Mouse (Mus musculus) megakaryocyte, adult 5-6 weeks (primary cell): ENCODE measurements at regions not wholly inside any gene's neighbourhood (a gene's known extent, or its start where the extent isn't known, plus 50 kb on each side); places are given as distances from the start of the nearest gene placed in this dataset.

Experiments used
- ATAC-seq: 2 replicates; pipeline ENCODE4 v1.8.0; 2016; ENCODE audit warnings: mild to moderate bottlenecking, inconsistent platforms; ENCODE audit not compliant: poor library complexity, severe bottlenecking

DNA sequence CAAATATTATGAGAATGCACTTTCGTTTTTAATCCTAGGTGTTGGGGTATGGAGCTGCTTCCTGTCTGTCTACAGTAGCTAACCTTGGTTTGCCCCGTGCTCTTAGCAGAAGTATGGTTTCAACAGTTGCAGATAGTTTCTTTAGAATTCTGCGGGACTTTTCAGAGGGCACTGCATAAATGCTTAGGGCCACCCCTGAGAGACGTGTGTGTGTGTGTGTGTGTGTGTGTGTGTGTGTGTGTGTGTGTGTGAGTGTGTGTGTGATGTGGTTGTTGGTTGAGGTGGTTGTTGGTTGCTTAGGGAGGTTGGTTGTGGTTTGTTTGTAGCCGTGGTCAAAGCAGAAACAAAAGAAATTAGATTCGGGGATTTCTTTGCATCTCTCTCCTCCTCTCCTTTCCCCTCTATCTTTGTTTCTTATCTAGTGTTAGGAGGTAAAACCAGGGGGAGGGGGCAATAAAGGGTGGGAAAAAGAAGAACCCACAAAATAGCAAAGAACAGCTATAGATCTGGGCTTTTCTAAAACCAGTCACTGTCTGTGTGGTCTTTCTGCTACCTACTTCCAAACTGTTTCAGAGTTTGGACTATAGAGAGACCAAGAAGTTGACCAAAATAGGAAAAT is 118.7 kb upstream of the Lemd2 start:
- ATAC-seq = no peak

DNA sequence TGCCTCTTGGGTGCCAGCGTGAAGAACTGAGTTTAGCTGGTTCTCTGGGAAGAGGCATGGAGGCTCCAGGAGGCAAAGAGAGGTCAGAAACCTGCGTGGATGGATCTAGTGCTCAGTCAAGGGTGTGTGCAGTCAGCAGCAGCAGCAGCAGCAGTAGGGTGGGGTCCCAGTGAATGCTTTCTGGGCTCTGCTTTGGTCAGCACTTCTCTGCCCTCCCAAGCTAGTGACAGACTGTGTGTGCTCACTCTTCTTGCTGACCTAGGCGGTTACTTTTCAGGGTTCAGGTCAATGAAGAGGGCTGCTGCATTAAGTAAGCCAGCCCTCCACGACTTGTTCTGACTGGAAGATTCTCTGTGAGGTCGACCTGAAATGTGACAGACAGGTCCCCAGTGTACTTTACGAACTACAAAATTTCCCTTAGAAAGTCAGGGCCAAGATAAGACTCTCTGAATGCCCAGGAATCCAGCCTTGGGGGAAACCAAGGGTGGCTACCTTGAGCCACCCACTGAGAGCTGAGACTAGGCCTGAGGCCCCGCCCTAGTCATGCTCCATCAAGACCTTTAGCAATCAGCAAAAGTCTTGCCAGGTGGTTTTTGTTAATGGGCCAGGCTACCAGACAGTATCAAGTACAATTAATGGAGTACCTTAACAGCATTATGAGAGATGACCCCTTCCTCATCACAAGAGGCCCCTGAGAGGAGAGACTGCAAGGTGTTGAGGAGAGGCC is 114.9 kb upstream of the Lemd2 start:
- ATAC-seq = no peak

DNA sequence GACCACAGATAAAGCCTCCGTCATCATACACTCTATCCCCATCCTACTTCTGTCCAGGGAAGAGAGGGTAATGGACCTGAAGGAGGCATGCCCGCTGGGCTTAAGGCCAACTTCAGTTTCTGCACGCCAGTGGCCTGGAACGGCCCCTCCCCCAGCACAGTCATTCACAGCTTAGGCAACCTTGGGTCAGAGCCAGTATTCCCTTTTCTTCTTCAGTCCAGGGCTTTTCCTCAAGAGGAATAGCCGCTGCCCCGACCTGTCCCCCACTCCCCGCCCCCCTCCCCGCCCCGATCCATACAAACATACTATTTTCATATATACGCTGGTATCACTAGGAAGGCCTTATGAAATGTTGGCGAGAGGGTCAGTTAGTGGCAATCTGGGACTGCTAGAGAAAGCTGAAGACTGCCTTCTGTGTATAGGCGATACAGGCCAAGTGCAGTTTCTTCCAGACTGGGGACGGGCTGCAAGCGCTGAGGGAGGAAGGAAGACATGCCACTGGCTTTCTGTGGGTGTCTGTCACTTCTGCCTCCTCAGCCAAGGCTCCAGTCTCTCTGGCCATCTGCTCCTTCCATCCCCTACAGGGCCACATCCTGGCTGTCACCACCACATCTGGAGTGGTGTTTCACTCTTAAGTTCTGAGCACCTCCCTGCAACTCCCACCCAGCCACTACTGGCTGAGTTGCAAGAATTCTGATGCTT is 113.5 kb upstream of the Lemd2 start:
- ATAC-seq = no peak

DNA sequence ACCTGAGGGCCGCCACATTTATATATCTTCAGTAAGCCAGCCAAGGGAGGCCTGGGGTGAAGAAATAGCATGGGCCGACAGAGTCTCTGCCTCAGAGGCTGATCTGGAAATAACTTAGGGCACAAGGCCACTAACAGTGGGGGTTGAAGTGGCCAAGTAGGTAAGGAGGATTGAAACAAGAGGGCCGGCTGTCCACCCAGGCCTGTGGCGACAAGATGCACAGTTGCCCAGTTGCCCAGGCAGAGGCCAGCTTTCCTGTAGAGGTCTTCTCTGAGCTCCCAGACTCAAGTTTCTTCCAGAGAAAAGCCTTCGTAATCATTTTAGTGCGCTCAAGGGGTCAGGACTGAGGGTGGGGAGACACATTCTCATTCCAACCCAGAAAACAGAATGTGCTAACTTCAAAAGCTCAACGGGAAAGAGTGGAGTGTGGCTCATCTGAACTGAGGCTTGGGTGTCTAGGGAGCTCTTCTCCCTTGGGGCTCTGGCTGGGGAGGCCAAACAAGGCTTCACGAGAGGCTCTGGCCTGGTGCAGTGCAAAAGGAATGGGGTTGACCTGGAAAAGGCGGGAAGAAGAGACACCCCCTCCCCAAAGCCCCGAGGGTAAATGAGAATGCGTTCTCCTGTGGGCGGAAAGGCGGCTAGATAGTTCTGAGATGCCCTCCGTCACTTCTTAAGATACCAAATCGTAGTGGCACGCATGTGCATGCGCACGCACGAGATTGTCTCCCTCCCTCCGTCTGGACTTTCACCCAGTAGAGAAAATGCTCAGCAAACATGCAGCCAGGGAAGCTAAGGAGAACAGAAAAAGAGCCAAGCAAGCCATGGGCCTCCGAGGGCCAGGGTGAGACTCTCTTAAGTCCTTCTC is 112.7 kb upstream of the Lemd2 start:
- no peak for ATAC-seq

DNA sequence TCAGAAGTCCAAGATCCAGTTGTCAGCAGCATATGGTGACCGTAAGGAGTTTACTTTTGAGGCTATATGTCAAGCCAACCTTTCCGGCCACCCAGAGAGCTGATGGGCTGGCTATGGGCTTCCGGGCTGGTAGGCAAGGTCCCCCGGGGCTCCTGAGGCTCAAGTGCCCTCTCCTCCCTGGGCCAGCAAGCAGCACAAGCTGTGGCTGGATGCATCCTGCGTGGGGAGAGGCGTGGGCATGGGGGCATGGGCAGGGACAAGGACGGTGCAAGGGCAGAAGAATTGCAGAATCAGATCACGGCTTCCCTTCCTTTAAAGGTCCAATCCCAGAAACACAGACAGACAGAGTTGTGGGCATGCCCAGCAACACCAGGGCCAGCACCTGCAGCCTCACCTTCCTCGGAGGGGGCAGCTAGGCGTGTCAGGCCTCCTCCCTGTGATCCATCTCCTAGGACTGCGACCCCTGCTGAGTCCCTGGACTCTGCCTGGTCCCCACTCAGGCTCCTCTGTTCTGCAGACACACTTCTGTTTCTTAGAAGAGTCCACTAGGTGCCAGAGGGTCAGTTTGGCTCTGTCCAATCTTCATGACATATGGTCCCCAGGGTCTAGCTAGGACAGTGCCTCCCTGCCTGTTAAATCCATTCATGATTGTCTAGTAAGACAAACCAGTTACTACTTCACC is 111.8 kb upstream of the Lemd2 start:
- no peak for ATAC-seq

DNA sequence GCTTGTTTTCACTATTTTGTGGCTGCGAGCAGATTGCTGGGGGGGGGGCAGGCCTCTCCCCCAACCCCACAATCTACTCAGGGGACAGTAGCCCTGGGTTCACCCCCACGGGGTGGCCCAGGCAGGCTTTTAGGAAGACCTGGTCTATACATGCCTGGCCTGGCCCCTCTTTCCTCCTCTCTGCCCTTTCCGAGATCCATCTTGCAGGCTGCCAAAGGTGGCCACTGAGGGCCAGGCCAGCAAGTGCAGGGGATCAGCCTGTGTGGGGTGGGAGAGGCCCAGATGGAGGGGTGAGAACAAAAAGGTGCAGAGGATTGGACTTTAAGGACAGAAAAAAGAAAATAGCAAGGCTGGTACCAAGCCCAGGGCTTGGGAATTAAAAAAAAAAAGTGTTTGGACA is 111.2 kb upstream of the Lemd2 start:
- no peak for ATAC-seq

DNA sequence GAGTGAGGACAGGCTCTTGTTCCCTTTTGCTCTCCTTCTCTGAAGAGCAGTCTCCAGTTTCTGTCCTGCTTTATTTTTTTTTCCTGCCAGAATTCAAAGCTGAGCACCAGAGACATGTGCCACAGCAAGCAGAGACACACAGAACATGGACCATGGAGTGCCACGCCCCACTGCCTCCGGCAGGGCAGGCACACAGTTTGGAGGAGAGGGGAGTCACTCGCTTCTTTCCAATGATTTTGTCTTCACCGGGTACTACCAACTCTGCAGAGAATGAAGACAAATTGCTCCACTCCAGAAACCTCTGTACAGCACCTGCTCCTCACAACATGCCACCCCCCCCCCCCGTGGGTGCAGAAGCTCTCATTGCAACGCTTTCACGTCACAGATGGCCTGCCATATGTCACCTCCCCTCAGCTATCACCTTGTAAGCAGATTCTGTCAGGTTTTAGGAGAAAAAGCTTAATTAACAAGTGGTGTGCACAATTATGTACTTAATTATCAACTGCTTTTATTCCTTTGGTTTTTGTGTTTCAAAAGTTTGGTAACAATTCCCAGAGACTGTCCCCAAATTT is 110.6 kb upstream of the Lemd2 start:
- no peak for ATAC-seq

DNA sequence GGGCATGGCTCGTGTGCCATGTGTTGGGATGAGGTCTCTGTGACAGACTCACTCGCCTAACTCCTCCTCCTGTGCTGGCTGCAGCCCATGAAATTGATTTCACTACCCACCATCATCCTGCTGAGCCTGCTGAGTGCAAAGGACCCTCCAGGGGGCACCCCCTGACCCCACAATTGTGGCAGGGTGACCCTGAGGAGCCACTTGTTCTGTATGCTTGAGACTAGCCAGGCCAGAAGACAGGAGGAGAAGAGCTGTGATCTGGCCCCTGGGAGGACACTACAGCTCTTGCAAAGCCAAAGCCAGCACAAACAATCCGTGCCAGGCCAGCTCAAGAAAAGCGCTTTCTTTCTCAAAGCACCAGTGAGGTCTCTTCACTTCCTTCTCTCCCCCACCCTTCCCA is 104.7 kb upstream of the Lemd2 start:
- ATAC-seq = no peak

DNA sequence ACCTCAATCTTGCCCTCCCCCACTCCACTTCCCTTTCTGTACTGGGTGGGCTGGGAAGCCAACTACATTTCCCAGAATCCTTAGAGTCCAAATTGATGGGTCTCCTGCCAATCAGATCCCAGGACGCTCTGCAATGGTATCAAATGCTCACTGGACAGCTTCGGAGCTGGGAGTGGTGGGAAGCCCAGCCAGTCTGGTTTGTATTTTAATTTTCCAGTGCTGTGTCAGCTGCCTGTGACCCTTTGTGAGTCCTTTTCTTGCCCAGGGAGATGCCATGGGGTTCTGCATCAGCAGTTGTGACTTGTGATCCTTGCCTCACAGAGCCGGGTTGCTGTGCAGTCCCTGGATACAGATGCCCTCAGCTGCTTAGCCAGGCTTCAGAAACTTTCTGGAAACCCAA is 100.6 kb upstream of the Lemd2 start:
- no peak for ATAC-seq

DNA sequence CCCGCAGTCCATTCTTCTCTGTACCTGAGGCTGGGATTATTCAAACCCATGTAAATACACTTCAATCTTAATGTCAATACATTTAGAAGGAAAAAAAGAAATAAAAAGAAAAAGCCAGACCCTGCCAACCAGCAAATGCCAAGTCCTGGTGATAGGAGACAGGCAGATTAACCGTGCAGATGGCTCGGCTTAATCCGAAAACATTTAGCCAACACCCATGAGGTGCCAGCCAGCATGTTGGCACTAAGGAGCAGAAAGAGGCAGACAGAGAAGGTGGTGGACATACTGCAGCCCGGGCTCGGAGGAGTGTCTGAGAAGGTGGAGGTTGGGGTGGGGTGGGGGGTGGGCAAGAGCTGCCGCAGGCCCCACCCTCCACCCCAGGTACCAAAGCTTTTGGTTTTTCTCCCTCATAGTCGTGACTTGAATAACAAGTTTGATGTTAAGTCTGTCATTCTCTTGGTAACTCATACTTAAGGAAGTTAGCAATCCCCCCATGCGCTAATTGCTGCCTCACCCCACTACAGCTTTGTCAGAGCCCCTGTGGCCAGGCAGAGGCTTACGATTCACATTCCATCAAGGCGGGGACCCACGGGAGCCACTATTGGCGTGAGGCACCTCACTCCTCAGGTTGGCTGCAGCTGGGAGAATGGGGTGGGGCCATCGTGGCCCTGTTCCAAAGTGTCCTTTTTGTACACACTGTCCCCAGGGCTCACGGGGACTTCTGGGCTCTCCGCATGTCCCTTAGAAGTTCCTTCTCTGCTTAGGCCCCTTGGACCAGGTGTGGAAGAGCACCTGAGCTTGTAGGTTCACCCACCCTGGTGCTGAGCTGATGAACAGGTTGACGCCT is 99.6 kb upstream of the Lemd2 start:
- no peak for ATAC-seq

DNA sequence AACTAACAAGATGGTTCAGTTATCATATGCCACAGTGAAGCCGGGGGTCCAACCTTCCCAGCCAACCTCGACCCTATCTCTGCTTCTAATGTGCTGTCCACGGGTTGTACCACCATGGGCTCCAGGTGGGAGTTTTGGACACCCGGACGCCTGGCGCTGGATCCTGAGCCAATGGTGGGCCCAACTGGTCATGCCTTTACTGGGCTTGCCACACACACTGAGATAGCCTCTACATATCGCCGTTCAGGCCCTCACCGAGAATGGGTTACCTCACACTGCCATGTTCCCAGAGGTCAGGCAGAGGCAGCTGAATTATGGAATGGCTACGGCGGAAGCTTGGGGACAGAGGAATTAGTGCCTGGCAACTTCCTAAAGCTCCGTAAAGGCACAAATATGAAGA is 98.8 kb upstream of the Lemd2 start:
- no peak for ATAC-seq

DNA sequence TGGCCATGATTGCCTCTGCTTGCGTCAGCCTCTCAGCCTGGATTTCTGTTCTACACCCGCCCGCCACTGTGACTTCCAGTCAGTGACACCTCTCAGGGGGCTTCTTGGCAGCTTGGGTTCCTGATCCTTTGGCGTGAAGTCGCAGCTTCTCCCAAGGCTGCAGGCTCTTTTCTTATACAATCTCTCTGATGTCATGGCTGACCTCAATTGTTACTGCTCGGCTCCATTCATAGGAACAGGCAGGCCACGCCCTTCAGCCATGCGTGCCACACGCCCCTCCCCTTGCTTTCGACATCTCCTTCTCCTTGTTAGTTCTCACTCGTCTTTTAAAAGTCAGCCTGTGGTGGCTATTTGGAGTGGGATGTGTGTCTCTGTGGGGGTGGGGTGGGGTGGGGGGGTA is 97.1 kb upstream of the Lemd2 start:
- peak; percentile 24; the same call in 1 of the 2 replicates for ATAC-seq

DNA sequence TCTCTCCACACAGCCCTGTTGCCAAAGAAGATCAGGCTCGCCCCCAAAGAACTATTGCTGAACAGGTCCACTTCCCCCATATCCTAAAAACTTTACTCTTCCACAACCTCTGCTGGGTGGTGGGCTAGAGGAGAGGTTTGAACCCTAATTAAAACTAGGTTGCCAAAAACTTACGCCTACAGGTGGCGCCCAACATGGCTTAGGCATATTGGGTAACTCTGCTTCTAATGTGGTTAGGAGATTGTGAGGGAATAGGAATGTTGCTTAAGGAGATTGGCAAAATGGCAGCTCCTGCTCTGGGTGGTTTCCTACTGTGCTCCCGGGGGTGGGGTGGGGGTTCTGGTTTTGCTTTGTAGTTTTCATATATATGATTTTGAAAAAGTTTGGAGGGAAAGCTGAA is 95.0 kb upstream of the Lemd2 start:
- no peak for ATAC-seq

DNA sequence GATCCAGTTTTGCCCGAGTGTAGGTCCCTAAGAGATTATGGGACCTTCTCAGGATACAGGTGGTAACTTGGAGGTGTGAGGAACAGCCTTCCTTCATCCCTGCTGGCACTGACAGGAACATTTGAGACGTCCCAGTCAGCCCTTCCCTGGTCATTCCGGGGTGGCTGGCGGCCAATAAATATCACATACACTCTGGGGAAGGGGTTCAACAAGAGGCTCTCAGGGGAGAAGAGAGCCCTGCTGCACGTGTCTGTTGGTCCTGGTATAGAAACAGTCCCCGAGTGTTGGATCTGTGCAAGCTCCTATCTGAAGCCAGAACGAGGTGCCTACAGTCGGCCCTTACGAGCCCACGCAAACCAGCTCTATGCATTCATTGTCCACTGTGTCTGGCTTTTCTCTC is 94.1 kb upstream of the Lemd2 start:
- no peak for ATAC-seq

DNA sequence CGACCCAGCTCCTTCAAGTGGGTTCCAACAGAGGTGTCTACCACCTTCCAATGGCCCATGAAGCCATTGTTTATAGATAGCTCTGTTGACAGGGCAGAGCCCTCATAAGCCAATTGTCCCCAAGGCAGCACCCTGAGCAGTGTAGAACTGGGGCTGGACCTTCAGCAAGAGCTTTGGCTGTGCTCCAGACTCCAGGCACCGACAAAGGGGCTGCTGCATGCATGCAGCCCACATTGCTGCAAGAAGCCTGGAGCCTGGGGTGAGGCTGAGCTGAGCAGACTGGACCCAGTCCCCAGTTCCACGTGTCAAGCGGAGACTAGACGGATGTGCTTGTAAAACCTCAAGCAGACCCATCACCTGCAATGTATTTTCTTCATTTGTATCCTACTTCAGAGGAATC is 91.9 kb upstream of the Lemd2 start:
- no peak for ATAC-seq

DNA sequence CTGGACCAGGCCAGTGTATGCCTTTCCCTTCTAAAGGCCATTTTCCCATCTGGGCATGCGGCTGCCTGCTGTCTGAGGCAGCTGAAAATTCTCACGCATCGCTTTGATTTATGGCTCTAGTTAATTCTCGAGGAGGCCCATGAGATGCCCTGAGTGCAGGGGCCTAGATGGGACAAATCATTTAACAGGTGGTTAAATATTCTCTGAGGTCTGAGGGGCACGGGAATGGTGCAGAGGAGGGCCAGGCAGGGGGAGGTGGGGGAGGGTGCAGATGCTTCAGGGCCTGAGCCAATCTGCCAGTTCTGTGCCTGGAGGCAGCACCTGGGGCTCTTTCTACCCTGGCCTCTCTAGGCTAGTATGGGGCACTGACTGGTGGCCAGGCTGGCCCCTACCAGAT is 89.9 kb upstream of the Lemd2 start:
- ATAC-seq = no peak

DNA sequence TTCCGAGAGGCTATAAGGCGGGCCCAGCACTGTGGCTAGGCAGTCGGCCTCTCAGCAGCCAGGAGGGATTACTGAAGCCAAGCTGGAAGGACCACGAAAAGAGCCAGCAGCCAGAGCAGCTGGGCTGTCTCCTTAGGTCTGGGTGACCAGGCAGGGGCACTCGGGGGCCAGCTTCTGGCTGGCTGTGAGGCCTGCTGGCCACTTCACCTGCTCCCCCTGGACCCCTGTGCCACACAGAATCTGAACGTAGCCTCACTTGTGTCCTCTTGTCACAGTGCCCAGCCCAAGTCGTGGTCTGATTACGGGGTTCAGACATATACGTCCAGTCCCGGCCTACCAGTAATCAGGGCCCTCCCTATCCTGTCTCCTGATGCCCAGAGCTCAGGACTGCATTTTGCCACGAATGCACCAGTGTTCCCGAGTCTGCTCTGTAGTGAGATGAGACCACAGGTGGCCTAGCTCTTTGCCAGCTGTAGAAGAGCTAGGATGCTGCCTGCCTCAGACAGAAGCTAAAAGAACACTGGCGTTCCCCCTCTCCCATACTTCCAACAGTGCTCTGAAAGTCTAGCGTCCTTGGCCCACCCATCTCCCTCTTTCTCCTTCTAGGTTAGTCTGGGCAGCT is 89.4 kb upstream of the Lemd2 start:
- no peak for ATAC-seq

DNA sequence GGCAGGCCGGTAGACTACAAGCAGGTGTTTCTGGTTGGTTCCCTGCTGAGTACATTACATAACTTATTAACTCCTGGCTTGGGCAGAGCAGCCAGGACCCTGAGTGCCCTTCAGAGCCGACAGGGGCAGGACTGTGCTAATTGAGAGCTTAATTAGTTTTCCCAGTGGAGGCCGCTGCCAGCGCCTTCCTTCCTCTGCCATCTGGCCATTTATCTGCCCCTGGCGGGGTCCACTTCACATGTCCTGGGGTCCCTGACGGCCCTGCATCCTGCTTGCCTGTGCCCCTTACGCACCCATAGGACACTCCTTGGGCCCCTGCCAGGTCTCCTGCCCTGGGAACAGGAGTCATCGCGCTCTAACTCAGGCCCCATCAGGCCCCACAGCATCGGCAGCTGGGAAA is 87.4 kb upstream of the Lemd2 start:
- no peak for ATAC-seq

DNA sequence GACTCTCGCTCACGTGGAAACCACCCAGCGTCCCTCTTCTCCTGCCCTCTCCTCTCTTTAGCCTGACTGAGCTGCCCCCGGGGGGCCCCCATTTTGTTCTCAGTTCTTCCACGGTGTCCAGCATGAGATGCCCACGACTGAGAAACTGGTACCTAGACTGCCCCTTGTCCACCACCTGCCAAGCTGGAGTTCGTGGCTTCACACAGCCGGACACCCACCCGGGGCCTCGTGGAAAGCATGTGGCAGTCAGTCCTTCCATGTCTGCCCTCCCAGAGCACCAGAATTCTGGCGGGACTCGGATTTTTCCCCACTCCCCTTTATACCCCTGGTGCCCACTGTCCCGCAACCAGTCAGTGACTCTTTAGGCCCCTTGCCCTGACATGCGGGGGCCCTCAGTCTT is 86.9 kb upstream of the Lemd2 start:
- ATAC-seq = no peak
